Mouse (Mus musculus): ENCODE measurements around the gene Aida. TPM values are rescaled to one million over a fixed set of nuclear protein-coding genes. Genes with fewer than 3 reads are reported as not detected.
"Not testable (repeated sequence)": the region's sequence is repeated elsewhere in the genome, so short reads cannot be mapped to it uniquely, and the experiment has no call there.

The Aida gene
- polyA plus RNA-seq, 1 experiment from 2014 or later = 57.1 TPM

GRCm38 (mm10) chr1:183324433-183324832 is 28.0 kb downstream of the Aida start:
- H3K27me3 ChIP-seq (replicated peaks) = no peaks in the 10 kb centered on the region
- H3K4me1 ChIP-seq = no peaks in the 10 kb centered on the region
- H3K9ac ChIP-seq = no peak overlapping the region
- 91% methylated on average over 6 of the region's 6 CpGs for WGBS
- ATAC-seq (replicated peaks) = no peak
- H3K4me3 ChIP-seq = no peak overlapping the region
- H3K27ac ChIP-seq = no peak overlapping the region
- no peaks in the 10 kb centered on the region for H3K9me3 ChIP-seq
- H3K4me2 ChIP-seq = no peak overlapping the region
- H3K36me3 ChIP-seq (replicated peaks) = peaks cover 55% of the 10 kb centered on the region

DNA sequence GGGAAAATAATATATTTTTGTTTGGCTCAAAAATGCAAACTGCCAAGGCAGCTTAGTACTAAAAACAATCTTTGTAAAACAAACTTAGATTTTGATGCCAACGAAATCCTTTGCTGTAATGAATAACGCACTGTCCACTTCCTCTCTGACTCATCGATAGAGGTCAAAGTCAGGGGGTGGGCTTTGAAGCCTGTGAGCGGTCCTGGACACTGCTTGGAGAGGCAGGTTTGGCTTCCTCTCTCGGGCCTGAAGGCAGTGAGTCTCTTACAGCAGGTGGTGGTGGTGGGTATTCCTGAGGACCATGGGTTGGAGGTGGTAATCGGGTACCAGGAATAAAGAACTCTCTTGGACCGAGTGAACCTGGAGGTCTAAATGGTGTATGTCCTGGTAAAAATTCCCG is 30.8 kb downstream of the Aida start:
- ATAC-seq (replicated peaks) = no peak
- Histone ChIP-seq H3K36me3 (replicated peaks) (peaks cover 72% of the 10 kb centered on the region), H3K9me3 (no peaks in the 10 kb centered on the region), H3K27me3 (replicated peaks) (no peaks in the 10 kb centered on the region), H3K4me2 (no peak overlapping the region), H3K4me3 (no peak overlapping the region), H3K4me1 (no peaks in the 10 kb centered on the region), H3K27ac (no peak overlapping the region), H3K9ac (no peak overlapping the region)
- WGBS = 93% methylated on average over 8 of the region's 8 CpGs

- peaks cover 14% of the 10 kb centered on the region for H3K4me1 ChIP-seq
- not testable (repeated sequence) for ATAC-seq (replicated peaks); H3K27ac ChIP-seq; H3K9me3 ChIP-seq; H3K27me3 ChIP-seq (replicated peaks); H3K4me2 ChIP-seq; H3K9ac ChIP-seq; H3K4me3 ChIP-seq
- peaks cover 30% of the 10 kb centered on the region for H3K36me3 ChIP-seq (replicated peaks)
- 100% methylated on average over 1 of the region's 1 CpGs for WGBS
Measured at GRCm38 (mm10) chr1:183342902-183343301, 46.5 kb downstream of the Aida start.

DNA sequence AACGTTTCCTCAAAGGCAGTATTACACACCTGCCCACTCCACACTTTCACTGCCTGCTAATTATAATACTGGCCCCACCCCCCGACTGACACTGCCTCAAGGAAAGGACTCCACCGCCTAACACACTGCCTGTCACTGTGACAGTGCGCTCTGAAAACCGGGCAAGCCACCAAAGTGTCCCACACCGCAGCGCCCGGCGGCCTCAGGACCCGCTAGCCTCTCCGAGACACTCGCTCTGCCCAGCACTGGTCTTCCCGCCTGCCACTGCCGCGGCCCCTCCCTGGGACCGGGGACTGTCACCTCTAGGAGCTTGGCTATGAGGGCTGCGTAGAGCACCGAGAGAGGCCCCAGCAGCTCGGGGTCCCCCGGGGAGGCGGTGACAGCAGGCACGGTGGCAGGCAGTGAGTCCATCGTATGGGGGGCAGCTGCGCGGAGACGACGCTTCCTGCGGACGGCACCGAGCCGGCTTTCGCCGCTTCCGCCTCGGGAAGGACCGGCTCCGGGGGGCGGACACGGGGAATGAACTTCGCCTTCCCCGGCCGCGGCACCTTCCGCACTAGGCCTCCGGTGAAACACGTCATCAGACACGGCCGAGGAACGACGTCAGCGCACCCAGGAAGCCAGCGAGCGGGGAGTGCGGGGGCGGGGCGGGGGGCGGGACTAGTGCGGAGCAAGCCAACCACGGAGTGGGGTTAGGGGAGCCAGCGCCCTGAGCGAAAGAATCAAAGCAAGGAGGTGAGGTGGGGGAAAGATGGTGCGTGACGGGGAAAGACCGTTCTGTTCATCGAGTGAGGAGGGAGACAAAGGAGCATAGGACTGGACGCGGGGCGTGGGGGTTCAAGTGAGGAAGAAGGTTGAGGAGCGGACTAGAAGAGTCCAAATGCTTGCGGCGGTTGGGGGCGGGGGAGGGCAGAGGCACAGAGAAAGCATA is 48.8 kb downstream of the Aida start:
- H3K4me3 ChIP-seq = peak overlapping the region; percentile 85
- peaks cover 14% of the 10 kb centered on the region for H3K4me1 ChIP-seq
- under 1% methylated on average over 71 of the region's 72 CpGs for WGBS
- peak overlapping the region; percentile 96 for H3K4me2 ChIP-seq
- H3K36me3 ChIP-seq (replicated peaks) = peaks cover 19% of the 10 kb centered on the region; the same call in 1 of the 2 replicates
- peak overlapping the region; percentile 87 for H3K27ac ChIP-seq
- no peaks in the 10 kb centered on the region for H3K9me3 ChIP-seq
- peak overlapping the region; percentile 75 for H3K9ac ChIP-seq
- H3K27me3 ChIP-seq (replicated peaks) = no peaks in the 10 kb centered on the region
- peak; percentile 99 for ATAC-seq (replicated peaks)

DNA sequence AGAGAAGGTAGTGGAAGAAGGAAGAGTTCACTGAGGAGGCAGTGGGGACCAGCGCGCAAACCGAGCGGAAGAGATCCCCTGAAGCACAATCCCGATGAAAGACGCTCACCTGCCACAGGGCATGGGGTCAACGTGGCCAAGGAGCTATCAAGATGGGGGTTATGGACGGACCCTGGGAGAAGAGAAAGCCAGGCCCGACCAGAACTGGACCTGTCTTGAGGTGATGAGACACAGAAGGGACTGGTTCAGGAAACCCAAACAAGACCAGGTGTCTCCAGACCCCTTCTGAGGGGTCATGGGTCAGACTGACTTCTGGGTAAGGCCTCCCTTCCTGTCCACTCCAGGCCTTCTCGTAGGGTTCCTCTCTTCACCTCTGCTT is 49.4 kb downstream of the Aida start:
- peak; percentile 57 for ATAC-seq (replicated peaks)
- peaks cover 14% of the 10 kb centered on the region for H3K4me1 ChIP-seq
- H3K27ac ChIP-seq = peak overlapping the region; percentile 87
- peaks cover 16% of the 10 kb centered on the region; the same call in 1 of the 2 replicates for H3K36me3 ChIP-seq (replicated peaks)
- 9% methylated on average over 10 of the region's 10 CpGs for WGBS
- peak overlapping the region; percentile 85 for H3K4me3 ChIP-seq
- H3K27me3 ChIP-seq (replicated peaks) = no peaks in the 10 kb centered on the region
- peak overlapping the region; percentile 75 for H3K9ac ChIP-seq
- peak overlapping the region; percentile 96 for H3K4me2 ChIP-seq
- H3K9me3 ChIP-seq = no peaks in the 10 kb centered on the region

DNA sequence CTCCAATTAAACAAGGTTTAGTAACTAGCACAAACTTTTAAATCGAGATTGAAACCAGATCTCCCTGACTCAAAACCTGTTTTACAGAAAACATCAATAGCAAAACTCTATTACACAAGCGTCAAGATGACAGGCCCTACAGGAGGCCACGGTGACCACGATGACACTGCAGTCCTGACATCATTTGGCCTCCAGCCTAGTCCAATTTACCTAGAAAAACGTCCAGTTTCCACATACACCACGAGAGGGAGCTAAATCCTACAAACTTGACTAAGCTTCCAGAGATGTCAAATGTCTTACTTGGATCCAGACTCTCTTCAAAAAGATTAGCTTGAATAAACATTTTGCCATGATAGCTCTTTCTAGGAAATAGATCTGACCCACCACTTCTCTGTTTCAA is 53.5 kb downstream of the Aida start:
- 25% methylated on average over 6 of the region's 6 CpGs for WGBS
- no peak overlapping the region for H3K4me3 ChIP-seq
- H3K36me3 ChIP-seq (replicated peaks) = peaks cover 17% of the 10 kb centered on the region; the same call in 1 of the 2 replicates

DNA sequence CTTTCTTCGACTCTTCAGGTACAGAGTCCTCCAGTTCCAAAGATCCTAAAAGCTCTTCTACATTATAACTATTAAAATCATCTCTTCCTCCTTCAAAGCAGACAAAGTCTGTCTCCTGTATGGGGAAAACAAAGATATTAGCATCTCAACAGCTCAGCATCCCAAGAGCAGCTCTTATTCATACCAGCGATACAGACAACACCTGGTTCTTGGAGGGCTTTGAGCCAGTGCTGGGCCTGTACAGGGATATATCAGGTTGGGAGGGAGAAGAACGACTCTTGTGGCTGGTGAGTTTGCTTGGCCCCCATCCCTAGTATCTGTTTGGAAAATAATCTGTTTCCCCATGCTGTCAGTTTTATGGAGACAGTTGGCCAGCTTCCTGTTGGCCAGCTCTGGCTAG is 62.5 kb downstream of the Aida start:
- Histone ChIP-seq H3K4me2 (no peak overlapping the region), H3K36me3 (replicated peaks) (peaks cover 47% of the 10 kb centered on the region), H3K27ac (no peak overlapping the region), H3K27me3 (replicated peaks) (no peaks in the 10 kb centered on the region), H3K9me3 (no peaks in the 10 kb centered on the region), H3K4me1 (no peaks in the 10 kb centered on the region), H3K4me3 (no peak overlapping the region), H3K9ac (no peak overlapping the region)
- WGBS = 89% methylated on average over 3 of the region's 3 CpGs
- no peak for ATAC-seq (replicated peaks)

More for the DNA sequence above, 53.5 kb downstream of the Aida start:
- Histone ChIP-seq H3K27ac (no peak overlapping the region), H3K4me1 (peaks cover 14% of the 10 kb centered on the region), H3K9me3 (no peaks in the 10 kb centered on the region), H3K9ac (no peak overlapping the region), H3K4me2 (no peak overlapping the region), H3K27me3 (replicated peaks) (no peaks in the 10 kb centered on the region)
- no peak for ATAC-seq (replicated peaks)

GRCm38 (mm10) chr1:183362301-183362700 is 65.9 kb downstream of the Aida start:
- no peak for ATAC-seq (replicated peaks)
- no peaks in the 10 kb centered on the region for H3K27me3 ChIP-seq (replicated peaks)
- 0 out of 2 replicates have a peak, but pooled peaks cover 2% of the 10 kb centered on the region for H3K4me1 ChIP-seq
- WGBS = 97% methylated on average over 5 of the region's 5 CpGs
- no peak overlapping the region for H3K27ac ChIP-seq
- no peak overlapping the region for H3K4me3 ChIP-seq
- peaks cover 39% of the 10 kb centered on the region for H3K36me3 ChIP-seq (replicated peaks)
- H3K9me3 ChIP-seq = no peaks in the 10 kb centered on the region
- H3K9ac ChIP-seq = no peak overlapping the region
- H3K4me2 ChIP-seq = no peak overlapping the region

DNA sequence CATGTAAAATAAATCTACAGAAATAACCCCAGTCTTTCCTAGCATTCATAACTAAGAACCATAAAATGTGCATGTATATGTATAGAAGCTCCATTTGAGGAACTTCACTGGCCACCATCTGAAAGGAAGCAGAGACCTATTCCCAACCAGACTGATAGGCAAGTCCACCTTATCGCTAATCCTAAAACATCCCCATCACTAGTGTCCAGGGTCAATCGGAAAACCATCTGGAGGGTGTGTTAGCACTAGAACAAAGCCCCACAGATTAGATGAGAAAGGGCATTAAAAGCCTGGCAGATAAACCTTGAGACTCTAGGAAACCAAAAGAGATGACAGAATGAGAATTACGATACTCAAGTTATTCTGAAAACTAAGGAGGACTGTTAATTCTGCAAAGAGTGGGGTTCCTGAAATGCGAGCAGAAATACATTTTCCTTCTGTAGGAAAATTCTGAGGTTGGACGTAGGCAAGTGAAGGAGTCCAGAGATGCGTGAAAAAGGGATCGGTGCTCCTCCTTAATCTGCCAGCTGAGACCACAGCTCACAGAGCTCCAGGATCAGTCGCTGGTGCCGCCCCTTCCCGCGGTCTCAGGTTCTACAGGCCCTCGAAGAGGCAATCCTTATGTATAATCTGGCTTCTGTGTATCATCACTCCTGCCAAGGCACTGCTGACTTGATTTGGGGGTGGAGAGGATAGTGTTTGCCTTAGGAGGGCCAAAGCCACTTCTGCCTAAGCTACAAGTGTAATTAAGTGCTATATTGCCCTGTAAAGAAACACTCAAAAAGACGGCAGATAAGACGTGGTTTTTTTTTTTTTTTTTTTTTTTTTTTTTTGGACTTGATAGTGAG is 66.6 kb downstream of the Aida start:
- peaks cover 4% of the 10 kb centered on the region for H3K4me1 ChIP-seq
- no peak overlapping the region for H3K27ac ChIP-seq
- no peak overlapping the region for H3K4me3 ChIP-seq
- H3K9me3 ChIP-seq = no peaks in the 10 kb centered on the region
- H3K4me2 ChIP-seq = no peak overlapping the region
- peaks cover 33% of the 10 kb centered on the region for H3K36me3 ChIP-seq (replicated peaks)
- ATAC-seq (replicated peaks) = no peak
- no peaks in the 10 kb centered on the region for H3K27me3 ChIP-seq (replicated peaks)
- 91% methylated on average over 14 of the region's 14 CpGs for WGBS
- no peak overlapping the region for H3K9ac ChIP-seq

DNA sequence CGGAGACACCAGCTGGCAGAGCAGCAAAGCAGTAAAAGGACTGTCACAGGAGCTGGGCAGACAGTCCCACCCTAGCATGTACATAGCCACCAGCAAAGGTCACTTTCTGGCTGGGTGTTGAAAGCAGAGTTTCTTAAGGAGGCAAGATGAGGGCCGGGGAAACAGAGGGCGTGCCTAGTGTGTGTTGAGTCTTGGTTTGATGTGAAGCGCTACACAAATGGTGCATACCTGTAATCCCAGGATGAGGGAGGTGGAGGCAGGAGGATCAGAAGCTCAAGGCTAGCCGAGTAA is 67.1 kb downstream of the Aida start:
- H3K27ac ChIP-seq = no peak overlapping the region
- WGBS = 93% methylated on average over 5 of the region's 5 CpGs
- peaks cover 28% of the 10 kb centered on the region for H3K36me3 ChIP-seq (replicated peaks)
- H3K4me3 ChIP-seq = no peak overlapping the region
- no peak for ATAC-seq (replicated peaks)
- H3K4me1 ChIP-seq = peaks cover 10% of the 10 kb centered on the region
- H3K9me3 ChIP-seq = no peaks in the 10 kb centered on the region
- H3K9ac ChIP-seq = no peak overlapping the region
- no peaks in the 10 kb centered on the region for H3K27me3 ChIP-seq (replicated peaks)
- H3K4me2 ChIP-seq = no peak overlapping the region

- H3K27ac ChIP-seq = no peak overlapping the region
- H3K4me3 ChIP-seq = no peak overlapping the region
- no peak overlapping the region for H3K4me2 ChIP-seq
- H3K36me3 ChIP-seq (replicated peaks) = peaks cover 14% of the 10 kb centered on the region; the same call in 1 of the 2 replicates
- peaks cover 19% of the 10 kb centered on the region for H3K4me1 ChIP-seq
- H3K9ac ChIP-seq = no peak overlapping the region
- ATAC-seq (replicated peaks) = no peak
- 81% methylated on average over 5 of the region's 5 CpGs for WGBS
- no peaks in the 10 kb centered on the region for H3K27me3 ChIP-seq (replicated peaks)
- no peaks in the 10 kb centered on the region for H3K9me3 ChIP-seq
Measured at GRCm38 (mm10) chr1:183366361-183366760, 70.0 kb downstream of the Aida start.

DNA sequence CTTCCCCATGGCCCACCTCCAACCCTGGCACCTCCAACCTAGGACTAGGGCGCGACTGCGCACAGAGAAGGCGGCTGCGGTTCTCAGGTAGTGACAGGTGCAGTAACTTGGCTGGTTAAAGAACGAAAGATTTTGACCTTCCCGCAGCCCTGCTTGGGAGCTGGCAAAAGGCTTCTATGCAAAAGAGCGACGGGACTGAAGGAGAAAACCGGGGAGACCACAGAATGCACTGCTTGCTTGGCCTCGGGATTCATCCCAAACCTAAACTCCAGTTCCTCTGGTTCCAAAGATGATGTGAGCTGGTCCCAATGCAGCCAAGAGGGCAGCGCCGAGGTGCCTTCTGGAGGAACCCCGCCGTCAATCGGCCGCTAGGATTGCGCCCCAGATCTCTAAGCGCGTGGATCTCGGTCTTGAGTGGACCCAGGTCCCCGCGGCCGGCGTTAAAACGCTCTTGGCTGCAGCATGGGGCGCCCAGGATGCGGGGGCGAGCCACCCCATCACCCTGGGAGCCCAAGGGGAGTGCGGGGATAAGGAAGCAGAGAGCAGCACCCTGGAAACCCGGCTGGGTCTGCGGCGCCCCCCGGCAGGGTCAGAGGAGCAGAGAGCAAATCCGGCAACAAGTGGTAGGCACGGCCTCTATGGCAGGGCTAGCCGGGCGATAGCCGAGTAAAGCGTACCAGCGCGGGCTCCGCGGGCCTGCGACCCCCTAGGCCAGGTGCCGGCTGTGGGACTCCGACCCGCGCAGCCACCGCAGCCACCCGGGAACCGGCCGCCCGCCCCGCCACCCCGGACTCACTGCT is 72.4 kb downstream of the Aida start:
- H3K4me3 ChIP-seq = peak overlapping the region; percentile 78
- H3K36me3 ChIP-seq (replicated peaks) = peaks cover 7% of the 10 kb centered on the region; the same call in 1 of the 2 replicates
- ATAC-seq (replicated peaks) = peak; percentile 80
- H3K9me3 ChIP-seq = no peaks in the 10 kb centered on the region
- H3K27ac ChIP-seq = peak overlapping the region; percentile 76
- 1% methylated on average over 56 of the region's 56 CpGs for WGBS
- peak overlapping the region; percentile 87 for H3K4me2 ChIP-seq
- H3K9ac ChIP-seq = peak overlapping the region; percentile 76
- H3K4me1 ChIP-seq = peaks cover 19% of the 10 kb centered on the region
- no peaks in the 10 kb centered on the region for H3K27me3 ChIP-seq (replicated peaks)
